Mouse (Mus musculus) forebrain, embryonic 12.5 days (tissue): ENCODE measurements around the gene Gtf2h2. TPM values are rescaled to one million over a fixed set of nuclear protein-coding genes. Genes with fewer than 3 reads are reported as not detected.
A peak's percentile ranks its signal among the peaks of the same experiment; 100 is the strongest.
"Not testable (repeated sequence)": the region's sequence is repeated elsewhere in the genome, so short reads cannot be mapped to it uniquely, and the experiment has no call there.

Experiments
- ATAC-seq: fragments of 200-750 bp; cut with Nextera tagmentation; 2 replicates; pipeline ENCODE4 v1.8.0; 2017; ENCODE audit warnings: moderate TSS enrichment; ENCODE audit not compliant: low FRiP score
- H3K27ac ChIP-seq: fragments of 300-500 bp; sonication (generic); 2 replicates; pipeline ENCODE4 v1.5.1; 2016; ENCODE audit warnings: mild to moderate bottlenecking
- H3K27me3 ChIP-seq: fragments of 300-500 bp; sonication (generic); 2 replicates; pipeline ENCODE4 v1.6.1; 2016; ENCODE audit warnings: mild to moderate bottlenecking
- H3K36me3 ChIP-seq: fragments of 300-500 bp; sonication (generic); replicated peaks from 2 replicates; pipeline ENCODE4 v1.6.1; 2016; ENCODE audit warnings: mild to moderate bottlenecking
- H3K4me1 ChIP-seq: fragments of 300-500 bp; sonication (generic); 2 replicates; pipeline ENCODE4 v1.6.1; 2016
- H3K4me2 ChIP-seq: fragments of 300-500 bp; sonication (generic); 2 replicates; pipeline ENCODE4 v1.6.1; 2016; ENCODE audit warnings: mild to moderate bottlenecking, moderate library complexity
- H3K4me3 ChIP-seq: fragments of 300-500 bp; sonication (generic); replicated peaks from 2 replicates; pipeline ENCODE4 v1.5.1; 2016; ENCODE audit warnings: mild to moderate bottlenecking
- H3K9ac ChIP-seq: fragments of 300-500 bp; sonication (generic); 2 replicates; pipeline ENCODE4 v1.6.1; 2016; ENCODE audit warnings: mild to moderate bottlenecking
- H3K9me3 ChIP-seq: fragments of 300-500 bp; sonication (generic); 2 replicates; pipeline ENCODE4 v1.6.1; 2016
- WGBS: fragments of 180-500 bp; shearing (Covaris S2); methylation state at CpG from one replicate; pipeline ENCODE4 v1.1.7; 2016; 5-methylcytosine and 5-hydroxymethylcytosine counted together
- polyA plus RNA-seq: library from polyadenylated mRNA; unstranded; fragments of >200 nt; fragmentation: Nextera tagmentation; extraction: Ambion mirVana; gene quantifications from 2 replicates; pipeline ENCODE4 v1.2.1, GENCODE M21; 2016

Gene Gtf2h2
- polyA plus RNA-seq, 1 experiment from 2014 or later, result 77.1 TPM

DNA sequence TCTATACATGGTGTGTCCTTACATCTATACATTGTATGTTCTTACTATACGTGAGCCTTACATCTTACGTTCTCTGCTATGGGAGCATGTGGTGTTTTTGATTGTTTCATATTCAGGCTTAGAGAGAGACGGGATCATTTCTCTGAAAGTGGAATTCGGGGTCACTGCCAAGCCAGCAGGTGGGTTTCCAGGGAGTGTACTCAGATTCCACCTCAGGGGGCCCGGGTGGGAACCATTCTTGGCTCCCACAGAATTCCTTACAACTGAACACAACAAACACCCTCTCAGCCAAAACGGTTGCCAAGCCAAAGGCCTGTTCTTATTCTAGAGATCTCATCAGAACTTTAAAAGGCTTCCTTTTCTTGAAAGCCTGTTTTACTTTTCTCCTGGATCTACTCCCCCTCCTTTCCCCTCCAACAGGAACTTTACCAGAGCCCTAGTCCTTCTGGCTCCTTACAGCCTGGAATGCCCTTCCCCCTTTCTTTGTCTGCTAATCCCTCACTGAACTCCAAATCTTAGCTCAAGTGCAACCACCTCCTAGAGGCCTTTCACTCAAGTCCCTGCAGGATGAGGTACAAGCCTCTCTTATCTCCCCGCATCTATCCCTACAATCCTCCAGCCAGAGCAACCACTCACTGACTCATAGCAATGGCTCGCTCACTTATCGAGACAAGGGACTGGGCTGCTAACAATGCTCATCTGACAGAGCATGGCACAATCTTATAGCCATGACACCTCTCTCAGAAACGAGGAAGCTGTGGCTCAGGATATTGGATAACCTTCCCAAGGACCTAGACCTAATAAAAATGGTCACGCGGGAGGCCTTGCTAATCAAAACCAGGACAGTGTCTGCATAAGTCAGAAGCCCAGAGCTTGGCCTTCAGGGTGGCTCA is 24.1 kb upstream of the Gtf2h2 start:
- Histone ChIP-seq H3K4me1 (peaks cover 3% of the 10 kb centered on the region; the same call in 1 of the 2 replicates), H3K27ac (0 out of 2 replicates have a peak overlapping the region, but pooled peaks have one; percentile 9), H3K36me3 (no peaks in the 10 kb centered on the region), H3K9ac (no peak overlapping the region), H3K4me2 (no peak overlapping the region; the same call in 1 of the 2 replicates), H3K9me3 (no peaks in the 10 kb centered on the region), H3K27me3 (no peaks in the 10 kb centered on the region), H3K4me3 (no peak overlapping the region)
- 40% methylated on average over 12 of the region's 12 CpGs for WGBS
- no peak for ATAC-seq

DNA sequence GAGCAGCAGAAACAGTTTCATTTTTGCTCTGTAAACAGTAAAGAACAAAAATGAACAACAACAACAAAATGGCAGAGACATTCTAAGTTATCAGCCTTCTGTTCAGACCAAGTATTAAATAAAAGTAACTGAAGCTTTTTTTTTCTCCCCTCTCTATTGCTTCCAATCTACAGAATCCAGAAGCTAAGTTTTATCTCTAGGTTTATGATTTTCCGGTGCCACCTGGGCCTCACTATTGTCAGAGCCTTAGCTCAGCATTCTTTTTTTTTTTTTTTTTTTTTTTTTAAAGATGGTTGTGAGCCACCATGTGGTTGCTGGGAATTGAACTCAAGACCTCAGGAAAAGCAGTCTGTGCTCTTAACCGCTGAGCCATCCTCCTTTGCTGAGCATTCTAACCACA is 20.4 kb upstream of the Gtf2h2 start:
- Histone ChIP-seq H3K4me2 (no peak overlapping the region), H3K9me3 (no peaks in the 10 kb centered on the region), H3K9ac (no peak overlapping the region), H3K36me3 (no peaks in the 10 kb centered on the region), H3K4me1 (peaks cover 3% of the 10 kb centered on the region; the same call in 1 of the 2 replicates), H3K27ac (no peak overlapping the region), H3K4me3 (no peak overlapping the region), H3K27me3 (no peaks in the 10 kb centered on the region)
- ATAC-seq, result no peak
- WGBS, result 83% methylated on average over 2 of the region's 2 CpGs

DNA sequence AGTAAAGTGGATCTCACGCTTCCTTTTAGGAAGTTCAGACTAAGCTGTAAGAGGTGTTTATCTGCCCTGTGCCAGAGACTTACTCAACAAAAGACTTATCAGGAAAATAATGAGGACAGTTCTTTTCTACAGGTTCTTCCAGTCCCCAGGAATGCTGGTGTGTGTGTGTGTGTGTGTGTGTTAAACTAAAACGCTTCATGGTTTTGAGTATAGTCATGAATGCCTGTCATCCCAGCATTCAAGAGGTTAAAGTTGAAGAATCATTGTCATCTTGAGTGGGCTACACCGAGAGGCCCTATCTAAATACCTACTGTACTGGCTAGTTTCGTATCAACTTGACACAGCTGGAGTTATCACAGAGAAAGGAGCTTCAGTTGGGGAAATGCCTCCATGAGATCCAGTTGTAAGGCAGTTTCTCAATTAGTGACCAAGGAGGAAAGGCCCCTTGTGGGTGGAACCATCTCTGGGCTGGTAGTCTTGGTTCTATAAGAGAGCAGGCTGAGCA is 19.5 kb upstream of the Gtf2h2 start:
- Histone ChIP-seq H3K4me2 (no peak overlapping the region), H3K27me3 (no peaks in the 10 kb centered on the region), H3K4me1 (peaks cover 3% of the 10 kb centered on the region; the same call in 1 of the 2 replicates), H3K4me3 (no peak overlapping the region), H3K9ac (no peak overlapping the region), H3K27ac (no peak overlapping the region), H3K9me3 (no peaks in the 10 kb centered on the region), H3K36me3 (no peaks in the 10 kb centered on the region)
- no peak for ATAC-seq
- WGBS, result 80% methylated on average over 4 of the region's 4 CpGs

DNA sequence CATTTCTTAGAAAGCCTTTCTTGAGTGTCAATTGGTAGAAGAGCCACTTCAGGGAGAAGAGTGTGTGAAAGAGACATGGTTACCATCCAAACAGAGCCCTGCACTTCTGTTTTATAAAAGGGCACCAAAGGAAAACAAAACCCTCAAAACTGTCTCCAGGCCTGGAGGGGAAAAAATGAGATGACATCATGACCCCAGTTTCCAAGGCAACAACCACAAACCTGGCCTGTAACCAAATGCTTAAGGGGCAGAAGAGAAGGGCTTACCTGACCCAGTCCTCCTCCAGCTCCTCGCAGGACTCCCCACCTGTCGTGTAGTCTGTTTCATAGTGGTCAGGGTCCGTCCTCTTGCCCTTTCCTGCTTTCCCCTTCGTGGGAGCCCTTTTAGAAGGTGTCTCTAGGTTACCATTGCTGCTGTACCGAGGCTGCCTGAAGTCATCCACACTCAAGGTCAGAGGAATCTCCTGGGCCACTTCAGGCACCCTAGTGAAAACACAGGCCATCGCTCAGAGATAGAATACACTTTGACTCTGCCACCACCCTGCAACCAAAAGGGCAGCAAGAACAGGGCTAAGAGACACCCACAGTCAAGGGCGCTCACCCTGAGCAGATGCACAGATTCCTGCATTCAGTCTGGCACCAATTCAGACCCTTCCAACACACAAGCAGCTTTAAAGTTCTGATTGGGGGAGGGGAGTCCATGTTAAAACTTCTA is 18.9 kb upstream of the Gtf2h2 start:
- ATAC-seq, result no peak
- Histone ChIP-seq H3K27me3 (no peaks in the 10 kb centered on the region), H3K4me1 (peaks cover 2% of the 10 kb centered on the region; the same call in 1 of the 2 replicates), H3K27ac (no peak overlapping the region), H3K4me2 (no peak overlapping the region), H3K9me3 (no peaks in the 10 kb centered on the region), H3K9ac (no peak overlapping the region), H3K4me3 (no peak overlapping the region), H3K36me3 (no peaks in the 10 kb centered on the region)
- WGBS, result 75% methylated on average over 7 of the region's 7 CpGs

DNA sequence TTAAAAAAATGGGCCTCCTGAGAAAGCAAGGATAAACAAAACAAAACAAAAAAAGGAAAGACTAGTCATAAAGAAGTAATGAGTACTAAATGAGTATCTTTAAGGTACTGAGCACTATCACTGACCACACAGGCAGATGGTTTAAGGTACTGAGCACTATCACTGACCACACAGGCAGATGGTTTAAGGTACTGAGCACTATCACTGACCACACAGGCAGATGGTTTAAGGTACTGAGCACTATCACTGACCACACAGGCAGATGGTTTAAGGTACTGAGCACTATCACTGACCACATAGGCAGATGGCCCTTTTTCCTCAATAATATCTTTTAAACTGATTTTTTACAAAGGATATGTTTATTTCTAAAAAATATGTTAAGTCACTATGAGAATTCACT is 7.2 kb upstream of the Gtf2h2 start:
- not testable (repeated sequence) for H3K9me3 ChIP-seq, H3K27ac ChIP-seq, H3K4me3 ChIP-seq, H3K9ac ChIP-seq, ATAC-seq, H3K27me3 ChIP-seq, H3K36me3 ChIP-seq, H3K4me1 ChIP-seq, H3K4me2 ChIP-seq

DNA sequence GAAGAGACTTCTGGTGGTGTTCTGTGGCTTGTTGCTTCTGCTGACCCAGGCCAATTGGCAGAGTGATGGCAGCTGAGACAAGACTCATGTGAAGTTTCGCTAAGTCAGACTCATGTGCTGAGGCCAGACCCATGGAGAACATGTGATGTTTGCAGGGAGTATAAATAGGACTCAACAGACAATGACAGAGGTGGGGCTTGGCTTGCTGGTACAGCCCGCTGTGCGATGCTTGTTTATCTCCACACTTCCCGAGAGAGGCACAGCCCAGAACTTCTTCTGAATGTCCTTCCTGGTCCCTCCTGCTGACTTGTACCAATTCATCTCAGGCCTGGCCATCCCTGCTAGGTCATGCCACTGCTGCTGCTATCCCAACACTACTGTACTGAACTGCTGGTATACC is 3.0 kb upstream of the Gtf2h2 start:
- no peak for ATAC-seq
- Histone ChIP-seq H3K27me3 (no peaks in the 10 kb centered on the region), H3K4me2 (no peak overlapping the region), H3K4me3 (no peak overlapping the region), H3K27ac (no peak overlapping the region), H3K9me3 (no peaks in the 10 kb centered on the region), H3K9ac (no peak overlapping the region), H3K4me1 (peaks cover 13% of the 10 kb centered on the region), H3K36me3 (no peaks in the 10 kb centered on the region)
- 90% methylated on average over 4 of the region's 4 CpGs for WGBS

DNA sequence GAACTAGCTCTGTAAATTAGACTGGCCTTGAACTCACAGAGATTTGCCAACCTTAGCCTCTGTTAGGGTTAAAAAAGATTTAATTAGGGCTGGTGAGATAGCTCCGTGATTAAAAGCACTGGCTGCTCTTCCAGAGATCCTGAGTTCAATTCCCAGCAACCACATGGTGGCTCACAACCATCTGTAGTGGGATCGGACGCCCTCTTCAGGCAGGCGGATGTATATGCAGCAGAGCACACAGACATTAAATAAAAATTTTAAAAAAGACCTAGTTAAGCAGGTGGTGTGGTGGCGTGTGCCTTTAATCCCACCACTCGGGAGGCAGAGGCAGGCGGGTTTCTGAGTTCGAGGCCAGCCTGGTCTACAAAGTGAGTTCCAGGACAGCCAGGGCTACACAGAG is 2.0 kb upstream of the Gtf2h2 start:
- not testable (repeated sequence) for H3K27me3 ChIP-seq, H3K9ac ChIP-seq, H3K9me3 ChIP-seq, ATAC-seq, H3K4me2 ChIP-seq, H3K36me3 ChIP-seq, H3K4me3 ChIP-seq, H3K27ac ChIP-seq
- H3K4me1 ChIP-seq, result peaks cover 13% of the 10 kb centered on the region
- WGBS, result 63% methylated on average over 8 of the region's 8 CpGs

DNA sequence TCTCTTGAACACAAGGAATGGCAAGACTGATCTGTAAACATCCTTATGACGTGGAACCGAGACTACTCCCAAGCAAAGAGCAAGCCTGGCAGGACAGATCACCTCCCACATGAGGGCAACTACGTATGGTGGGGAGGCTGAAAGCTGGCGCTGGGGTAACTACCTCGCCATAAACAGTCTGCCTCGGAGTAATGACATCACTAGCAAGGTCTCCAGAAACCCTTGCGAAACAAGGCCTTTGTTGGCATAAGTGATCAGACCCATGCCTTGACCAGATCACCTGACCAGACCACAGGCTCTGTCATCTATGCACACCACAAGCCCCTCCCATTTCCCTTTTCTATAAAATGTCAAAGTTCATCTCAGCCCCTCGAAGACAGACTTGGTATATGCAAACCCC is 934 bp upstream of the Gtf2h2 start:
- 86% methylated on average over 8 of the region's 8 CpGs for WGBS
- Histone ChIP-seq H3K4me3 (no peak overlapping the region), H3K27me3 (no peaks in the 10 kb centered on the region), H3K9ac (no peak overlapping the region), H3K4me2 (no peak overlapping the region), H3K27ac (no peak overlapping the region), H3K9me3 (no peaks in the 10 kb centered on the region), H3K4me1 (peaks cover 13% of the 10 kb centered on the region), H3K36me3 (peaks cover 10% of the 10 kb centered on the region)
- ATAC-seq, result no peak

DNA sequence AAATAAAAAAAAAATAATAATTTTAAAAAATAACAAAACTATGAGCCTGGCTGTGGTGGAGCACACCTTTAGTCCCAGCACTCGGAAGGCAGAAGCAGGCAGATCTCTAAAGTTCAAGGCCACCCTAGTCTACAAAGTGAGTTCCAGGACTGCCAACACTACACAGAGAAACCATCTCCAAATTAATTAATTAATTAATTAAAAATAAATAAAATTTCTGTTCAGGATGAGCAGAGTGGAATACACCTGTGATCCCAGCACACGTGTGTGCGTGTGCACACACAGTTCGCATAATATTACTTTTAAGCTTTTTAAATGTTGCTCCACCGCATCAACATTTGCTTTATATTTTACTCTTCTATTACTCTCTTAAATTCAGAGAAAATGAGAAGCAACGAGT is 756 bp downstream of the Gtf2h2 start:
- no peaks in the 10 kb centered on the region for H3K9me3 ChIP-seq
- H3K4me1 ChIP-seq, result peaks cover 13% of the 10 kb centered on the region
- H3K36me3 ChIP-seq, result peaks cover 27% of the 10 kb centered on the region
- peak; percentile 5; the same call in 1 of the 2 replicates for ATAC-seq
- no peaks in the 10 kb centered on the region for H3K27me3 ChIP-seq
- no peak overlapping the region; the same call in 1 of the 2 replicates for H3K27ac ChIP-seq
- WGBS, result 17% methylated on average over 6 of the region's 6 CpGs
- H3K9ac ChIP-seq, result peak overlapping the region; percentile 83
- peak overlapping the region; percentile 92 for H3K4me3 ChIP-seq
- peak overlapping the region; percentile 64 for H3K4me2 ChIP-seq

DNA sequence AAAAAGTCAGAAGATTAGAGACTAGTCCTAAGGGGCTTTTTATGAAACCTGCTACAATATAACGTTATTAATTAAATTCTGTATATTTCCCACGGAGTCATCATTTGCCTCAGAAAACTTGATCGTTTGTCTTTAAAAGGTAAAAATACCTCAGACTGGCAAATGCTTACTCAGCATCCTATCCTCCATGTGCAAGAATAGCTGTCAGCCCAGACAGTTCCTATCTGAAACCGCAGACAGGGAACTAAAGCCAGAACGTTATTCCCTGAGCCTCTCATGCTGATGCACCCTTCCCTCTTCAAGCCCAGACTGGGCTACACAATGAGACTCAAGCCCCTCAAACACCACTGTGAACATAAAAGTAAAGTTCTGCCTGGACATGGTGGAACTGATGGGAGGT is 2.0 kb downstream of the Gtf2h2 start:
- ATAC-seq, result no peak
- Histone ChIP-seq H3K9me3 (no peaks in the 10 kb centered on the region), H3K27me3 (no peaks in the 10 kb centered on the region), H3K4me3 (no peak overlapping the region), H3K9ac (no peak overlapping the region), H3K4me2 (no peak overlapping the region), H3K4me1 (peaks cover 13% of the 10 kb centered on the region), H3K27ac (no peak overlapping the region), H3K36me3 (peaks cover 30% of the 10 kb centered on the region)
- 90% methylated on average over 5 of the region's 5 CpGs for WGBS

DNA sequence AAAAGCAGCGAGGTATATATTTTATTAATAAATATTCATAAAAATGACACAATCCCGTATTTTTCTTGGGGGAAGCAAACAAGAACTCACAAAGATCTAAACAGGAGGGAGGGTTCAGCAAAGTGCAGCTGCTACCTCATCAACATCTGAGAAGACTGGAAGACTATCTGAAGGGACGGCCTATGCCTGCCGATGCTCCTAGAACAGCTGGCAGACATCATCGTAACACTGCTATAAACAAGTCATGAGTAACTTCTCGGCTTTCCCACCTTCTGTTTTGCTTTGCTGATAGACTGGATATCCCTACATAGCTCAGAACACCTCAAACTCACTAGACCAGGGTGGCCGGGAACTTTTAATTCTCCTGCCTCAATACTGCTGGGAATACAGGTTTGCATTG is 8.8 kb downstream of the Gtf2h2 start:
- no peak overlapping the region for H3K4me3 ChIP-seq

DNA sequence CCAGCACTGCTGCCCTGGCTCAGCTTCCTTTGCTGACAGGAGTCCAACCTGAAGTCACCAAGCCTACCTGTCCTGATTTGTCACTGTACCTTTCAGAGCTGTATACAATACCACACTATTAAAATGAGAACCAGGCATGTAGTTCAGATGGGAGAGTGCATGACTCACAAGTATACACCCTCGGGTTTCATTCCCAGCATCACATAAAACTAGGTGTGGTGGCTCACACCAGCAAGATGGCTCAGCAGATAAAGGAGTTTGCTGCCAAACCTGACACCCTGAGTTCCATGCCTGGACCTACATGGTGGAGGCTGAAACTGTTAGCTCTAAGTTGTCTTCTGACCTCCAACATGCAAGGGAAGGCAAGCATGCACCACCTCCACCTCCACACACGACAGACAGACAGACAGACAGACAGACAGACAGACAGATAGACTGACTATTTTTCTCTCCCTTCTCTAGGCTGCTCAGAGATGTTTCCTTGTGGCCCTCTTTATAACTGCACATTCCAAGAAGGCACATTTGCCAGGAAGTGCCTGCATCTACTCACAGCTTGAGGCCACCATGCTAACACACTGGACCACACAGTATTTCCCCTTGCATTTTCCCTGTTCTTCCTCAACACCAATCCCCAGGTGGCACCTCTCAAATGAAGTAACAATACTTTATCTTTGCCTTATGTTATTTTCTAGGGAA is 28.7 kb downstream of the Gtf2h2 start:
- Histone ChIP-seq H3K4me3 (no peak overlapping the region), H3K9ac (no peak overlapping the region), H3K36me3 (peaks cover 48% of the 10 kb centered on the region), H3K27me3 (no peaks in the 10 kb centered on the region), H3K27ac (no peak overlapping the region), H3K9me3 (peaks cover 8% of the 10 kb centered on the region; the same call in 1 of the 2 replicates), H3K4me1 (no peaks in the 10 kb centered on the region), H3K4me2 (no peak overlapping the region)
- WGBS, result 98% methylated on average over 2 of the region's 2 CpGs
- ATAC-seq, result no peak

More for the DNA sequence above, 8.8 kb downstream of the Gtf2h2 start:
- no peak overlapping the region for H3K4me2 ChIP-seq
- H3K4me1 ChIP-seq, result no peaks in the 10 kb centered on the region
- peaks cover 64% of the 10 kb centered on the region for H3K36me3 ChIP-seq
- 93% methylated on average over 7 of the region's 7 CpGs for WGBS
- ATAC-seq, result no peak
- H3K27me3 ChIP-seq, result no peaks in the 10 kb centered on the region
- no peaks in the 10 kb centered on the region for H3K9me3 ChIP-seq
- no peak overlapping the region for H3K9ac ChIP-seq
- H3K27ac ChIP-seq, result no peak overlapping the region
